Mouse (Mus musculus): Measurements from ENCODE around the gene Ttc7. TPM values are rescaled to one million over a fixed set of nuclear protein-coding genes. Genes with fewer than 3 reads are reported as not detected.

The Ttc7 gene
- polyA plus RNA-seq, 1 experiment from 2014 or later: 13.1 TPM

DNA sequence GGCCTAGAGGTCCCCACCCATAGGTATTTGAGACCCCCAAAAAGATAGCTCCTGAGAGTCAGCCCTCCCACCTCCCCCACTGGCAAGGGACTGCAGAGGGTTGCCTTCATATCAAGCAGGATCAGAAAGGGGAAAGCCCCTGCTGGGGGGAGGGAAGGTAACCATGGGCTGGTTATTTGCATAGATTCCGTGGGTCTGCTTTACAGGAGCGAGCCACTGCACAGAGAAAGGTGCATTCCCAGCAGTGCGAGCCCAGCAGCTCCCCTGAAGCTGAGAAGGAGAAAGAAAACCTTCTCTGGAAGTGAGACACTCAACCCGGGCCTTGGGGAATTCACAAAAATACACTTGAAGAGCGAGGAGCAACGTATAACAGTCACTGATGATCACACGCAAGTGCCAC is 135.4 kb downstream of the Ttc7 start:
- whole genome bisulfite sequencing: 78% methylated on average over 7 of the region's 7 CpGs

DNA sequence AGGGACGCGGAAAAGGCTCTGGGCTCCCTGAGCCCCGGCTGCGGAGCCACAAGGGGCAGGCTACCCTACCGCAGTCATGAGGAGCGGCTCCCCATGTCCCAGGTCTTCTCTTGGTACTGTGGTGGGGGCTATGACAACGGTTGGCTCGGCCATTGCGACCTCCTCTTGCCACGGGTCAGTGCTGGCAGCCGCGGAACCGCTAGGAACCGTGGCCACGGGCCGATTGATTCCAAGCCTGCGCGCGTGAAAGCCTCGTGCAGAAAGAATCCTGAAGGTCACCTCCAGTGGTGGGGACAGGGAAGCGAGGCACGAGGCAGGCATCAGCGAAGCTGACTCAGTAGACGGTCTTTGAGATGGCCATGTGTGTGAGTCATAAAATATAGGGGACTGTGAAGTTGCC is 144.8 kb downstream of the Ttc7 start, which contains the start of gene Stpg4:
Gene Stpg4, minus strand, starts transcription at position 231 of the 400 bp plus-strand sequence.
- H3K4me1 ChIP-seq: no peaks in the 10 kb centered on the region
- peak within 1 kb of the TSS; percentile 67 for H3K27ac ChIP-seq
- H3K27me3 ChIP-seq (replicated peaks): no peaks in the 10 kb centered on the region
- ATAC-seq (ENCODE audit: insufficient read depth, low FRiP score, low read depth): 0 out of 2 replicates have a peak, but pooled peaks have one; percentile 31
- H3K4me2 ChIP-seq: peak within 1 kb of the TSS; percentile 22
- H3K36me3 ChIP-seq: peaks cover 11% of the 10 kb centered on the region
- H3K9ac ChIP-seq: no peak within 1 kb of the TSS
- no peaks in the 10 kb centered on the region for H3K9me3 ChIP-seq
- H3K4me3 ChIP-seq (replicated peaks): no peak within 1 kb of the TSS
- WGBS: 53% methylated on average over 24 of the region's 24 CpGs

More for the DNA sequence above, 135.4 kb downstream of the Ttc7 start:
- ATAC-seq (ENCODE audit: insufficient read depth, low FRiP score, low read depth): no peak
- Histone ChIP-seq H3K9ac (no peak overlapping the region), H3K27me3 (replicated peaks) (no peaks in the 10 kb centered on the region), H3K4me2 (no peak overlapping the region), H3K27ac (no peak overlapping the region), H3K36me3 (no peaks in the 10 kb centered on the region), H3K4me3 (replicated peaks) (no peak overlapping the region), H3K4me1 (no peaks in the 10 kb centered on the region), H3K9me3 (no peaks in the 10 kb centered on the region)

DNA sequence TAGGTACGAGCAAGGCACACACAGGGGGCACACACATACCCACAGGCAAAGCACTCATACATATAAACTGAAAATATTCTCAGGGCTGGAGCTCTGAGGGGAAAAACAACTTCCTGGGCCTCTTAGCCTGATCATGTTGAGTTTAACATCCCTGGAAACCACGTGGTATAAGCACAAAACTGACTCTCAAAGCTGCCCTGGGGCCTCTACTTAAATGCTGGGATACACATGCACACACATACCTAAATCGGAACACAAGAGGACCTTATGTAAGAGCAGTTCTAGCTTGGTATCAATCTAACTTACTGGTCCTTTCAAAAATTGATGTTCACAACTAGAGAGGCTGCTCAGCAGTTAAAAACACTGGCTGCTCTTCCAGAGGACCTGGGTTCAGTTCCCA is 146.7 kb downstream of the Ttc7 start:
- H3K27me3 ChIP-seq (replicated peaks): no peaks in the 10 kb centered on the region
- H3K4me1 ChIP-seq: no peaks in the 10 kb centered on the region
- no peak overlapping the region for H3K4me2 ChIP-seq
- no peak overlapping the region for H3K4me3 ChIP-seq (replicated peaks)
- H3K36me3 ChIP-seq: peaks cover 24% of the 10 kb centered on the region
- no peak for ATAC-seq (ENCODE audit: insufficient read depth, low FRiP score, low read depth)
- H3K27ac ChIP-seq: no peak overlapping the region
- H3K9ac ChIP-seq: no peak overlapping the region
- 80% methylated on average over 3 of the region's 3 CpGs for WGBS
- no peaks in the 10 kb centered on the region for H3K9me3 ChIP-seq

Other genes with a start within 250 kb of the Ttc7 start
- 11.5 and 12.2 TPM in 2 replicates for gene Socs5, start 175.2 kb upstream of the Ttc7 start, polyA plus RNA-seq (2015; fragmentation: Nextera tagmentation; extraction: Ambion mirVana)
- 130 and 142 TPM in 2 replicates for gene Mcfd2, start 17.0 kb upstream of the Ttc7 start, polyA plus RNA-seq (2015; fragmentation: Nextera tagmentation; extraction: Ambion mirVana)
- not detected in 2 replicates for gene Stpg4, start 144.9 kb downstream of the Ttc7 start, polyA plus RNA-seq (2015; fragmentation: Nextera tagmentation; extraction: Ambion mirVana)
- 879 and 956 TPM in 2 replicates for gene Calm2, start 164.0 kb downstream of the Ttc7 start, polyA plus RNA-seq (2015; fragmentation: Nextera tagmentation; extraction: Ambion mirVana)